Mouse (Mus musculus) heart, postnatal 36 days (tissue): ENCODE data around the gene Hoxc10. TPM values are rescaled to one million over a fixed set of nuclear protein-coding genes. Genes with fewer than 3 reads are reported as not detected.

ENCODE experiments used
- DNase-seq, 2 experiments: peaks; one replicate each; pipeline ENCODE4 v3.0.0; 2021 to 2022
- intact Hi-C: fragments of 180-260 bp; cut with DNase I; formaldehyde crosslinking; loops from one replicate; pipeline ENCODE4 v1.15.1; 2025
- total RNA-seq, 2 experiments: library from RNA; stranded (reverse); gene quantifications; 2 replicates each; pipeline ENCODE4 v1.2.3; 2021

Gene Hoxc10
- total RNA-seq, 2 experiments from 2014 or later: not detected

DNA sequence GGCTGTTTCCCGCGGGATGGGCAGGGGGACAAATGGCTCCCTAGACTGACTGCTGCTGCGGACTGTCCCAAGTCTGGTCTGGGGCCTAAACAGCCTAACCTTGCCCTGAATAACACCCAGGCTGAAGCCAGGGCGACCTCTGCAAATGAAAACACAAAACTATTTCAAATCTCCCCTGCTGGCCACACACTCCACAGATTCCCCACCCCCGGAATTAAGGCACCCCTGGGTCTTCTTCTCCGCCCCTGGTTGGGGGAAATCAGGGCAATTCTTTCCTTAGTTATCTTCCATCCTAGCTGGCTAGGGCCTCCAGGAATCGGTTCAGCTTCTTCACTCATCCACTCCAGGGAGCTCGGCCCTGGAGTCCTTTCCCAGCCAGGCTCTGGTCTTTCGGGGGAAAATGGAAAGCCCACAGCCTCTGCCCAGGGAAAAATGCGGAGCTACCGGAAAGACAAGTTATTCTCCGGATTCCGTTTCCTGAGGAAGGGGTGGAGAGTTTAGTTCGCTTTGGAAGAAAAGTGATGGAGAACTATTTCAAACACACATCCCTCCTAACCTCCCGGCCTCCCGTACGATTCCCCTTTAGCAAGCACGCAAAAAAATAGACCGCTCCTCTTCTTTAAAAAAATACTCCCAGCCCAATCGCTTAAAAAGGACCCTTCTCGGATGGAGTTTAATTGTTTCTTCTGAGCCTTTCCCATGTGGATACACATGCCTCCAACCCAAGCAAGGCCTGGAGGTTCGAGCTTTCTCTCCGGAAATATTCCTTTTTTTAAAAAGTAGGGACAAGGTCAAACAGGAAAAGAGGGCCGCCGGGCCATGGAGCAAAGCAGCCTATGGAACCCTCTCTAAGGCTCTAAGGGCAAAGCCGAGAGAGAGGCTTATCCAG, 1.3 kb upstream of the Hoxc10 start:
- DNase-seq: no peak
- intact Hi-C loops: loop anchor here (10.0 kb wide), 1 partner anchor 270 kb away; no protein-coding TSS in a partner anchor

DNA sequence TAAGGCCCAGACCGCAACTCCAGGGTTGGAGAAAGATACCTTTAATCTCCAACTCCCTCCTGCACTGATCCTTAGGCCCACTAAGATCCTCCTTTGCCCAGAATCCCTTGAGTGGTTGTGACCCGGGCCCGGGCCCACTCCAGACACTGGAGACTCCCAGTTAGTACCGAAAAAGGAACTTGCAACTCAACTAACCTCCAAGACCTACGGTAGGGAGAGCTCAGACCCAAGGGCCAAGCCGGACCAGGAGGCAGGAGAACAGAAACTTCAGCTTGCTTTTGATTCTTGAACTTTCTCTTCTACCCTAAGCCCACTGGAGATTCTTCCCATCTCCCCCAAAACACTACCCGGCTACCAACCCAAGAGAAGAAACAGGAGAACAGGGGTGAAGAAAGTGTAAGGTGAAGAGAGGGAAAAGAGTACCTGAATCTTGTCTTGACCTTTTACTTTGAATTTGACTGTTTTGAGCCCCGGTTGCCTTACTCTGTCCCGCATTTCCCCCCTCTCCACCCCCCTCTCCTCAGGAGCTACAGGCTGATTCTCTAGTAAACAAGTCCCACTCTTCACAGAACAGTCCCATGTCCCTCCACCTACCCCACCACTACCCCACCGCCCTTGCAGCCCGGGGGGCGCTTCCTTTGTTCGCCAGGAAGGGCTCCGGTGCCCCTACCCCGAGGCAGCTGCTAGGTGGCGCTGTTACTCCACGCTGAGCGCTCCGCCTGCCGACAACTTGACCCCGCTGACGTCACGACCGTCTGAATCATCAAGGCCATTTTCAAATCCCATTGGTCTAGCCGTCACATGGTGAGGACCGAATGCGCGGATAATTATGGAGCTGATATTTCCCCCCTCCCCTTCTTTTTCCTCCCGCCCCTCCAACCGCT, 462 bp upstream of the Hoxc10 start:
- peak in 1 of 2 experiments; percentile 44 for DNase-seq
- intact Hi-C loops: loop anchor here (10.0 kb wide), 1 partner anchor 271 kb away; no protein-coding TSS in a partner anchor

DNA sequence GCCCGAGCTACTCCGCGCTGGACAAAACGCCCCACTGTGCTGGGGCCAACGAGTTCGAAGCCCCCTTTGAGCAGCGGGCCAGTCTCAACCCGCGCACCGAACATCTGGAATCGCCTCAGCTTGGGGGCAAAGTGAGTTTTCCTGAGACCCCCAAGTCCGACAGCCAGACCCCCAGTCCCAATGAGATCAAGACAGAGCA, 615 bp downstream of the Hoxc10 start, which contains the start of gene Hoxc5:
Gene Hoxc5 (plus strand): TSS at position 132 of the 199 bp plus-strand sequence.
- DNase-seq: no peak
- intact Hi-C loops: loop anchor here (10.0 kb wide), 1 partner anchor 272 kb away; no protein-coding TSS in a partner anchor

DNA sequence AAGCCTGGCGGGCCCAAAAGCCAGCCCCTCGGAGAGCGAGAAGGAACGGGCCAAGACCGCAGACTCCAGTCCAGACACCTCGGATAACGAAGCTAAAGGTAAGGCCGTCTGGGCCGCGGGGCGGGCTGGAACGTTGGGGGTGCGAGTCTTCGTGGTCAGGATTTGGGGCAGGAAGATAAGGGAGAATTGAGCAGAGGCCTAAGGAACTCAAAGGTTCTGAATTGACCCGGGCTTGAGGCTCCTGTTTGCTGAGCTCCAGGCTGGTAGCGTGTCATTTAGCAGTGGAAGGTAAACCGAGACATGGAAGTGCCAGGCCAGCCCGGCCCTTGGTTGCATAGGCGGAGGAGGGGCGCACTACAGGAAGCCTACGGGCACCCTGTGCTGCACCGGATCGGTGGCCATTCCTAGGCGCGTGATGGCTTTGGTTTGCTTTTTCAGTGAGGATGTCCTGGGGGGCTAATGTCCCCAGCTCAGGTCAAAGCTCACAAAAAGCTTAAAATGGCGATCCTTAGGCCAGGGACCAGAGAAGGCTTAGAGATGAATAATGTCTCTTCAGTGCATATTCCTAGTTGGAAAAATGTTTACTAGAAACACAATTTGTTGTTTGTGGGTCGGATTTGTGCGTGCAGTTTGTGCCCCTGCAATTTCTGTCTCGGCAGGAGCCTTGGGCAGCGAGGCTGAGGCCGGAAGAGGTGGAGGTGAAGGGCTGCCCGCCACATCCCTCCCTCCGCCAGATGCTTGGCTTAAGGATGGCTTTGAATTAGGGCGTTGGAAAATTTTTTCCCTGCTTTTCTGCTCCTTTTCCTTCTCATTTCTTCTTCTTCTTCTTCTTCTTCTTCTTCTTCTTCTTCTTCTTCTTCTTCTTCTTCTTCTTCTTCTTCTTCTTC, 1.2 kb downstream of the Hoxc10 start:
- no peak for DNase-seq
- intact Hi-C loops: loop anchor here (10.0 kb wide), 1 partner anchor 273 kb away; no protein-coding TSS in a partner anchor

DNA sequence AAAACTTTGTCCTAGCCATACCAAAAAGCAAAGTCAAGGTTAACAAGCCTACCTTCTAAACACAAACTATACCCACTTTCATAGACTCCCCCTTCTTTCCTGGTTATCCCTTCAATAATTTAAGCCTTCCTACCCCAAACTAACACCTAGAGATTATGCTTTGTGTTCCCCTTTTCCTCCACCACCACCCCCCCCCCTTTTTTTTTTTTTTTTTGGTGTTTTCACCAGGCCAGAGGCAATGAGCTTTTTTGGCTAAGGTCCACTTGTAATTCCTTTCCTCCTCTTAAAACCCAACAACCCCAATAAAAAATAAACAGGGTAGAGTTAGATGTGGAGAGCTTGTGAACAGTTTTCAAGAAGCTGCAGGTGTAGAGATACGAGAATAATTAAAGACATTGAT, 2.7 kb downstream of the Hoxc10 start:
- no peak for DNase-seq
- intact Hi-C loops: loop anchor here (10.0 kb wide), 1 partner anchor 274 kb away; no protein-coding TSS in a partner anchor

DNA sequence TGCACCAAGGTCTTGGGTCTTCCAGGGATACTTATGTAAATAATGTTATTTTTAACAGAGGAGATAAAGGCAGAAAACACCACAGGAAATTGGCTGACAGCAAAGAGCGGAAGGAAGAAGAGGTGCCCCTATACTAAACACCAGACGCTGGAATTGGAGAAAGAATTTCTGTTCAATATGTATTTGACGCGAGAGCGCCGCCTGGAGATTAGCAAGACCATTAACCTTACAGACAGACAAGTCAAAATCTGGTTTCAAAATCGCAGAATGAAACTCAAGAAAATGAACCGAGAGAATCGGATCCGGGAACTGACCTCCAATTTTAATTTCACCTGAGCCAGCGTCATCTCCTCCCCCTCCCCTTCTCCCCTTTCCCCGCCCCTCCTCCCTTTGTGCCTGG, 4.1 kb downstream of the Hoxc10 start:
- intact Hi-C loops: loop anchor here (5.0 kb wide), 1 partner anchor 208 kb away; no protein-coding TSS in a partner anchor
- DNase-seq: no peak

DNA sequence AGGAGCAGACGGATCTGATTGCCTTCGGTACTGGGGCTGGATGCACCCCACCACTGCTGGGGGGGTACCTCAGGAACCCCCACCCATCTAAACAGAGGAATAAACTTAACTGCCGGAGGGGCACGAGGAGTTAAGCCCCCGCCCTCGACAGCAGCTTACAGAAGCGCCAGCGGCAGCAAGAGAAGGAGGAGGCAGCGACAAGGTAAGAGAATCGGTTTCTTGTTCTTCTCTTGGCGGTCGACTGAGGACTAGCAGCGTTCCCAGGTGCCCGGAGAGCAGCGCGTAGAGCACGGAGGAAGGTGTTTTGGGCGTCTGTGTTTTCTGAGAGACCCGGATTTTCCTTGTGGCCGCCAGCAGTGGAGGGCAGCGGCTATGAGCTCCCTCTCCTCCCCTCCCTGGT, 5.7 kb downstream of the Hoxc10 start:
- DNase-seq: no peak
- intact Hi-C loops: loop anchor here (5.0 kb wide), 1 partner anchor 210 kb away; no protein-coding TSS in a partner anchor

DNA sequence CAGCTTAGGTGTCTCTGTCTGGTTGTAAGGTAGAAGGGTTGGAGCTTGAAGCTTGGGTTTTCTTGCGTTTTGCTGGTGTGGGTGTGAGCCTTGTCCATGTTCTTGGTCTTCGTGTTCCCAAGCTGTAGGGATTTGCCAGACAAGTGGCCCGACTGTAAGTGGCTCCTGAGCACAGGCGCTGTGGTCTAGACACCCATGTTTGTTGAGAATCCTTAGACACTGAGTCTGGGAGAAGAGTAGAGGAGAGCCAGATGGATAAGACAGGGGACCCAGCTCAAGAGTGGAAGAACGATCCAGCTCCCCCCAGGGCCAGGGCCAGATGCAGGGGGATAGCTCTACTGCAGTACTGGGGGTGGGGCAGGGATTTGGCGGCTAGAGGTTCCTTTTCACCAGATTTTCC, 6.2 kb downstream of the Hoxc10 start:
- no peak for DNase-seq
- intact Hi-C loops: loop anchor here (5.0 kb wide), 1 partner anchor 210 kb away; no protein-coding TSS in a partner anchor

DNA sequence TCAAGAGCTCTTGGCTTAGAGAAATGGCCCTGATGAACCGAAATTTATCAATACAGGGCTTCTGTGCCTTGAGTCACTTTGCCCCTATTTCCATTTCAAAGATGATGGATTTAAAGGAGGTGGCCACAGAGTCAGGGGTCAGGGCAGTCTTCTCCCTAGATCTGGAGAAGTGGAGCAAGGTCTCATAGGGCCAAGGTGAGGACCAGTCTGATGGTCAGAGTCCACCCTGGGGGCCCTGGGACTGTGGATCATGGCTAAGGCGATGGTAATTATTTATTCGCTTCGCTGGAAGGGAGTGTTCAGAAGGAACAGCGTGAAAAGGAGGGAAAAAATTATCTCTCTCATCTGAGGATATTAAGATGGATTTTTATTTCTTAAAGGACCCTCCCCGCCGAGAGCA, 8.4 kb downstream of the Hoxc10 start:
- DNase-seq: no peak
- intact Hi-C loops: no loop called here

DNA sequence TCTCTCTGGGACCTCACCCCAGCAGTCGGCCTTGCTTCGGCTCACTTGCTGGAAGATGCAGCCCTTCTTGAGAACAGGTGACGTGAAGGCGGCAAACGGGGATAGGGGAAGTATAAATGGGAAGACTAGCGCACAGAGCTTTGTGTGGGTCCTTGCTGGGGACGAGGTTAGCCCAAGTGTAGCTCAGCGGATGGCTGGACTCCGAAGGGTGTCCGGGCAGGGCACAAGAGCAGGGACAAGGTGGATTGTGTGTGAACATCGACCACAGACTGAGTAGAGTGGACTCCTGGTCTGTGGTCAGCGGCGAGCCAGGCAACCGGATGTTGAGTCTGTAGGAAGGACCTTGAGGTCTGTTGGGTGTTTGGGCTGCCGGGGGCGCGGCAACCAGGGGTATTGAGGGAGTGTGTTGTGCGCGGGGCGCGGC, 9.1 kb downstream of the Hoxc10 start:
- no peak for DNase-seq
- intact Hi-C loops: no loop called here

DNA sequence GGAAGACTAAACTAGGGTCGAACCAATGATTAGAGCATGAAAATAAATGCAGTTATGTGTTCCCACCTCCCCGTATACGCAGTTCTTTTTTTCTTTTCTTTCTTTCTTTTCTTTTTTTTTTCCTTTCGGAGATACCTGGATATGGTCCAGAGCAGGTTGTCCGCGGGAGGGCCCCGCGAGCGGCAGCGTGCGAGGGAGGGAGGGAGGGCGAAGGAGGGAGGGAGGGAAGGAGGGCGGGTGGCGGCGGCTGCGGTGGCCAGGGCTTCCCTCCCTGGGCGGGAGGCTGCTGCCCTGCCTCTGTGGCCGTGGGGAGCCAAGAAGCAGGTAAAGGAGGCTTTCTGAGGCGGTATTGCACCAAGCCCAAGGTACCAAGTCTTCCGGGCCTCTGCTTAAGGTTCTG, 9.6 kb downstream of the Hoxc10 start, which contains the start of gene Hoxc9:
Gene Hoxc9 (plus strand): TSS at position 269 of the 400 bp plus-strand sequence.
- intact Hi-C loops: no loop called here
- no peak for DNase-seq

DNA sequence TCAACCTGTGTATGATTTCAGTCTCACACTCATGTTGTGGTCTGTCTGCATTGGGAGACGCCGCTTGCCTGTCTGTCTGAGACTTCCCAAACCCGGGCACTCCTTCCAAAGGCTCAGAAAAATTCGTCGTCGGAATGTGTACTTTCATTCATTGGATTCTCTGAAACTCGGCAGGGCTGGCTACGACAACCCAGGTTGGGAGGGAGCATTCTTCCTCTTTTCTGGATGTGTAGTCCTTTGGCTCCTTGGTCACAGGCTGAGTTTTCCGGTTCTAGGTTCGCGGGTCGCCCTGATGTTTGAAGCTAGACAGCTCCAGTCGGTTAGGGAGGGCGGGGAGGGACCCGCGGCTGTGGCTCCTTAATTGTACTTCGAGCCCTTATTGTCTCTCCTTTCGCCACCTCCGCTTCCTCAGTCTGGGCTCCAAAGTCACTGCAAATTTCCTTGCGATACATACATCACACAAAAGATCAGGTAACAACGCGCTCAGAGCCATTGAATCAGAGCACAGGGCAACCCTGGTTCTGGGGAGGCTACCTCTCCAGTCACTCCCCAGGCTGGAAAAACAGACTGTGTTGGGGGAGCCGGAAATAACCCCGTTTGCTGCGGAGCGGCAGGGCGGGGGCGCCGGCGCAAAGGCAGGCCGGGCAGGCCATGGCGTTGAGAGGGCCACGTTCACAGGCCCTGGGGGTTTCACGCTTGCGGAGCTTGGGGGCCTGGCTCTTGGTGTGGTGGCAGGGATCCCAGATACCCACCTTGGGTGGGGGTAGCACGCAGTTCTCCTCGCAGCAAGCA, 10.2 kb downstream of the Hoxc10 start:
- DNase-seq: no peak

DNA sequence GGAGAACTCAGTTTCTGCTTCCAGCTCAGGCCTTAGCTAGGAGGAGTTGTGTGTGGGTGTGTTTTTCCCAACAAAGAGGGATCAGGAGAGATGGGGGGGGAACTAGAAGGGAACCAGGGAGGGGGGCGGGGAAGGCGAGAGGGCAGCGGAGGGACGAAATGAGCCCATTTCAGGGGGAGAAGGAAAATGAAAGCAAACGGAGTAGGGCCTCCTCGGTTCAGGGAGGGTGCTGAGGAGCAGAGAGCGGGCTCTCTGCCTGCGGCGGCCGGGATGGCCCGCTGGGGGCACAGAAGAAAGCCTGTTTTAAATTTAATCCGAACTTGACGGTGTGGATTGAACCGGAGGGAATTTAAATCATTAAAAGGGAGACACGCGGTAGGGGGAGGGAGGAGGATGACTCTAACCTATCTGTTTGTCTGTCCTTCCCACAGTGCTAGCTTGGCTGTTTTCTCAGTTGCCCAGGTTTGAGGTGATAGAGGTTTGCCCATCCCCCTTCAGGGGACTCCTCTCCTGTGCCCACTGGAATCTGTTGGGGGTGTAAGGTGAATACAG, 10.9 kb downstream of the Hoxc10 start:
- no peak for DNase-seq
- intact Hi-C loops: no loop called here

More for the DNA sequence above, 10.2 kb downstream of the Hoxc10 start:
- intact Hi-C loops: no loop called here

DNA sequence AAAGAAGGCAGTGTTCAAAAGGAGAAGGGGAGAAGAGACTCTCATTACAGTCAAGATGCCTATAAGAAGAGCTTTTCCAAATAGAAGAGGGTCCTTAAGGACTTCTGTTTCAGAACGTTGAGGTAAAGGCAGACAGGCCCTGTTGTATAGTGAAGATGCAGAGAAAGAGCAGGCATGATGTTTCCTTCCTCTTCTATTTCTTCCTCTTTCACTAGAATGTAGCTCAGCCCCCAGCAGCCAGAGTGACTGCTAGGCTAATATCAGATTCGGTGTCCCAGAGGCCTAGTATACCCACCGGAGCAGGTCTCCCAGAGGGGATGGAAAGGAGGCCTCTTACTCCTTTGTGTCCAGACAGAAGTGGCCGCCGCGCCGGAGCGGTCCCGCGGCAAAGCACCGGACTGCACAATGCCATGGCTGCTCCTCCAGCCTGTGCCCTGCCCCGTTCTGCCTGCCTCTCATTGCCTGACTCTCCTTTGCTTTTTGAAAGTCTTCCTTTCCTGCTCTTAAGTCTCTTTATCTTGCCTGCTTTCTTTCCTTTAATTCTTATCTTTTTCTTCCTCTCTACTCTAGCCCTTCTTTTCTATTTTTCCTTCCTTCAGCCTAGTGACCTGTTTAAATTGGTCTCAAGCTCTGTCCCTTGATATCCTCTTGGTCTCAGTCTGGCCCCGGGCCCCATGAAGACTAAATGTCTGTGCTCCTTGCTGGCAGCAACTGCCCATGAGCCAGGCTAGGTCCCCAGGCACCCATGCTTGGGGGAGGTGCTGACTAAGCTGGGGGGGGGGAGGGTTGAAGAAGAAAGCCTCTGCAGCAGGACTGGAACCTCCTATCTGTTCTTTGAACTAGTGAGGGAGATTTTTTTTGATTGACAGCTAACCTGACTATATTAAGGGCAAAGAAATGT, 12.3 kb downstream of the Hoxc10 start:
- intact Hi-C loops: no loop called here
- DNase-seq: no peak

DNA sequence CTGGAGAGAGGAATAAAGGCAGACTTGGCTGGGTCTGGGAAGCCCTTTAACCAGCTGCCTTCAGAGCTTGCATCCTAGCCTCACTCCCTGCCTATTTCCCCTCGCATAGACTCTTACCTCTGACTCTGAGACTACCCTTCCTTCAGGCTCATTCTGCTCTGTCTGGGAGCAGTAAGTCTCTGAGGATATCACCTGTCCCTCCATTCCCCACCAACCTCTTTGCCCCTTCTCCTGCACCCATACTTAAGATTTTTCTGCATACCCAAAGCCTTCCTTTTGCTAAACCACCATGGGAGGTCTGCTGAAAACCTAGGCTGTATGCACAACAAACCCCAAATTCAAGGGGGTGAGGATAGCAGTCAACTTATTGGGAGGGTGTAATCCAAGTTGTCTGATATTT, 13.3 kb downstream of the Hoxc10 start:
- intact Hi-C loops: no loop called here
- DNase-seq: no peak

DNA sequence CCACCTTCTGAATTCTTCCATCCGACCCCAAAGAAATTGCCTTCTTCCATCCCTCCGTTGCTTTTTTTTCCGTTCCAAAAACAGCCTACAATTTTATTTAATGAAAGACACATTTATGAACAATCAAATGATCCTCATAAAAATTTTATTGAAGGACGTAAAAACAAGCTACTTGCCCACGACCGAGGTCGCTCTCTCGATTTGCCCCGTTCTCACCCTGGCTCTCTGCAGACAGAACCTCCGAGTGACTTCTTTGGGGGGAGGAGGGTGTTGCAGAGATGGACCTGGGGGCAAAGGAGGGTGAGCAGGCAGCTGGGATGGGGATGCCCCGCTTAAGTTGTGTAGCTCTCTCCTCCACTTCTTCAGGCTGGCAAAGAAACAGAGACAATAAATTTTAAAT, 13.8 kb downstream of the Hoxc10 start:
- DNase-seq: no peak
- intact Hi-C loops: no loop called here

DNA sequence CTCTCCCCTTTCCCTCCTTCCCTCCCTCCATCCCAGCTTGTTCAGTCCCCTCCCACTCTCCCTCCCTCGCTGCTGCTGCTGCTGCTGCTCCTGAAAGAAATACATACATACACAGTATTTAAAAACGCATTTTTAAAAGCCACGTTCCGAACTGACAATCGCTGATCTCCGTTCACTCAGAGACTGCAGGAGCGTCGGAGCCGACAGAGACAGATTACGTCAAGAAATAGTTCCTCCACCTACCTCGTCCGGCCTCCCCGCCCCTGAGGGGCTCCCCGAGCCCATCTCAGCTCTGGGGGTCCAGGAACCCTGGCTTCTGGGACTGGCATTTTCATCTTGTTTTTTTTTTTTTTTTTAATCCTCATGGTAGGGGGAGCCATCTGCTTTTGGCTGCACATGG, 14.3 kb downstream of the Hoxc10 start:
- intact Hi-C loops: no loop called here
- no peak for DNase-seq
